Mouse (Mus musculus) intestine, postnatal 0 days (tissue): Measurements from ENCODE around the gene Naaa. TPM values are rescaled to one million over a fixed set of nuclear protein-coding genes. Genes with fewer than 3 reads are reported as not detected.
A peak's percentile ranks its signal among the peaks of the same experiment; 100 is the strongest.

Experiments used
- ATAC-seq: fragments of 200-750 bp; cut with Nextera tagmentation; 2 replicates; pipeline ENCODE4 v1.8.0; 2017; ENCODE audit warnings: mild to moderate bottlenecking, moderate TSS enrichment, moderate library complexity
- H3K27ac ChIP-seq: fragments of 300-500 bp; sonication (generic); 2 replicates; pipeline ENCODE4 v1.5.1; 2014; ENCODE audit warnings: mild to moderate bottlenecking, low read depth, low read length, moderate library complexity
- H3K27me3 ChIP-seq: fragments of 300-500 bp; sonication (generic); replicated peaks from 2 replicates; pipeline ENCODE4 v1.6.1; 2014; ENCODE audit warnings: low read length, mixed read lengths; ENCODE audit not compliant: control insufficient read depth, insufficient read depth
- H3K36me3 ChIP-seq: fragments of 300-500 bp; sonication (generic); 2 replicates; pipeline ENCODE4 v1.6.1; 2014; ENCODE audit warnings: mild to moderate bottlenecking, moderate library complexity; ENCODE audit not compliant: control insufficient read depth, insufficient read depth
- H3K4me1 ChIP-seq: fragments of 300-500 bp; sonication (generic); replicated peaks from 2 replicates; pipeline ENCODE4 v1.6.1; 2014; ENCODE audit warnings: antibody characterized with exemption, low read length, mixed read lengths; ENCODE audit not compliant: control insufficient read depth, insufficient read depth
- H3K4me2 ChIP-seq: fragments of 300-500 bp; sonication (generic); replicated peaks from 2 replicates; pipeline ENCODE4 v1.6.1; 2014; ENCODE audit warnings: low read depth, mild to moderate bottlenecking, moderate library complexity
- H3K4me3 ChIP-seq: fragments of 300-500 bp; sonication (generic); 2 replicates; pipeline ENCODE4 v1.5.1; 2014; ENCODE audit warnings: low read depth, low read length
- H3K9ac ChIP-seq: fragments of 300-500 bp; sonication (generic); 2 replicates; pipeline ENCODE4 v1.6.1; 2014; ENCODE audit warnings: mild to moderate bottlenecking, low read depth, low read length
- H3K9me3 ChIP-seq: fragments of 300-500 bp; sonication (generic); 2 replicates; pipeline ENCODE4 v1.6.1; 2016; ENCODE audit warnings: mixed run types; ENCODE audit not compliant: control insufficient read depth
- CTCF ChIP-seq: sonication (generic); IDR thresholded peaks from 2 replicates; pipeline ENCODE4 v1.5.1; 2016; ENCODE audit warnings: low read depth, mild to moderate bottlenecking, control low read depth, antibody characterized with exemption, moderate library complexity
- WGBS: fragments of 180-500 bp; shearing (Covaris S2); extraction: QIAGEN DNeasy Blood & Tissue Kit; methylation state at CpG from one replicate; pipeline ENCODE4 v1.1.7; 2014; 5-methylcytosine and 5-hydroxymethylcytosine counted together
- polyA plus RNA-seq: library from polyadenylated mRNA; unstranded; fragments of >200 nt; fragmentation: Nextera tagmentation; extraction: Ambion mirVana; gene quantifications from 2 replicates; pipeline ENCODE4 v1.2.1, GENCODE M21; 2015

The Naaa gene
- polyA plus RNA-seq, 1 experiment from 2014 or later = 19.8 TPM

DNA sequence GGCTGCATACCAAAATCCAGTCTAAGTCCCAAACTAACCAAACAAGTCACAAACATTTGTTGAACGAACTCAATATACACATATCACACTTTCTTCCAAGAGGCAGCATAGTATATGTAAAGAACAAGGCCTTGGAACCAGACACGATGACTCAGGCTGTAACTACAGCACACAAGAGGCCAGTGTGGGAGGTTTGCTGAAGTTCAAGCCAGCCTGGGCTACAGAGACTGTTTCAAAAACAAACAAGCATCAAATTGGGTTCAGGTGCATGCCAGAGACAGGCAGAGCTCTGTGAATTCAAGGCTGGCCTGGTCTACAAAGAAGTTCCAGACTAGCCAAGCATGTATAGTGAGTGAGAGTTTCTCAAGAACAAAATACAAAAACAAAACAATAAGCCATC is 16.6 kb upstream of the Naaa start:
- Histone ChIP-seq H3K4me3 (no peak overlapping the region), H3K4me2 (no peak overlapping the region), H3K4me1 (no peaks in the 10 kb centered on the region; the same call in 1 of the 2 replicates), H3K9ac (no peak overlapping the region), H3K27me3 (no peaks in the 10 kb centered on the region), H3K36me3 (peaks cover 56% of the 10 kb centered on the region), H3K27ac (peak overlapping the region; percentile 36), H3K9me3 (no peaks in the 10 kb centered on the region)
- no peak for TF ChIP-seq CTCF
- WGBS = 77% methylated on average over 2 of the region's 2 CpGs
- no peak for ATAC-seq

DNA sequence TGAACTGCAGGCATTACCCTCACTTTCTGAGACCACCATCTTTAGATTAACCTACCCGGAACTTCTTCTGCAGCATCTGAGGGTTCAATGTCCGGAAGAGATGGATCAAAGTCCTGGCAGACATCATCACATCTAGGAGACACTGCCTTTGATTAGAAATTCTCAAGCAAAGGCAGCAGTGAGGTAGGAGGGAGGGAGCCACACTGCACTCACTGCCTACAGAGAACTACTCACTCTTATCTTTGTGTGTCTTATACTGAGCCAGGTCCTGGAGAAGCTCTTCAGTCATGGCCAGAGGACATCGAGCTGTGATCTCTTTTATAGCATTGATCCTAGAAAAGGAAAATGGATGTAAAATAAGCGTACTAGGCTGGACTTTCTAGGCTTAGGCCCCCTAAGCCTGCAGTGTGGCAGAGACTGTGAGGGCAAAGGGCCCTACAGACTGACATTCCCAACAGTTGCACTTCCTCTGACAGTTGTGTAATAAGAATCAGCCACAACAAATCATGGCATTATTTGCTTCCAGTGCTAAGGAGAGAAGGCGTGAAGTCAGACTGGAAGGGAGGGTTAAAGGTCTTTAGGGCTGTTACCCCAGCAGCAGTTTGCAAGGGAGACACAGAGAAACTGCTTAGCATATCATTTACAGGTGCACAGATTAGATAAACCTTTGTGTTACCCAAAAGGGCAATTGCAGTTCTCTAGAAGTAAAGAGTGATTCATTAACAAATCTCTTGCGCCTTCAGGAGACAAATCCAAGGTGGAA is 13.9 kb upstream of the Naaa start:
- peak overlapping the region; percentile 17; the same call in 1 of the 2 replicates for H3K9ac ChIP-seq
- ATAC-seq = peak; percentile 94
- no peaks in the 10 kb centered on the region for H3K27me3 ChIP-seq
- no peaks in the 10 kb centered on the region; the same call in 1 of the 2 replicates for H3K4me1 ChIP-seq
- peaks cover 61% of the 10 kb centered on the region for H3K36me3 ChIP-seq
- H3K27ac ChIP-seq = peak overlapping the region; percentile 81
- H3K4me3 ChIP-seq = no peak overlapping the region
- WGBS = 41% methylated on average over 6 of the region's 6 CpGs
- TF ChIP-seq CTCF = no peak
- H3K4me2 ChIP-seq = peak overlapping the region; percentile 37
- H3K9me3 ChIP-seq = no peaks in the 10 kb centered on the region

DNA sequence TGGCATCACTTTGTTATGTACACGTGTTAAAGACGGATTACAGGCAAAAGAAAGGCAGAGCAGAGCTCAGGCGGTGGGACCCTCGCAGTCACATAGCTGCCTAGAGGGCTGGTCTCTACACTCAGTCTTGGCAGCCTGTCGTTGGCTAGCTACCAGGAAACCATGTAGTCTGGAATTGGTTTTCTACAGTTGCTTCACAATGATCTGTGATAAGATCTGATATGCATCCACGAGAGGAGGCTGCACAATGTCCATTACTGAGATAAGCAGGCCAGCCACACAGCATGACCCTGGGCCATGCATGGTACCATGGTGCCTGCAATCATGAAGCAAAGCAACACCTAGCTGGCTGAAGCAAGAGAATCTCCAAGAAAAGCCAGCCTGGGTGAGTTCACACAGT is 9.9 kb upstream of the Naaa start:
- Histone ChIP-seq H3K4me1 (0 out of 2 replicates have a peak, but pooled peaks cover 4% of the 10 kb centered on the region), H3K27me3 (no peaks in the 10 kb centered on the region), H3K27ac (no peak overlapping the region; the same call in 1 of the 2 replicates), H3K36me3 (peaks cover 57% of the 10 kb centered on the region), H3K9ac (no peak overlapping the region), H3K9me3 (no peaks in the 10 kb centered on the region), H3K4me2 (no peak overlapping the region), H3K4me3 (no peak overlapping the region)
- 76% methylated on average over 6 of the region's 6 CpGs for WGBS
- no peak for TF ChIP-seq CTCF
- ATAC-seq = no peak

DNA sequence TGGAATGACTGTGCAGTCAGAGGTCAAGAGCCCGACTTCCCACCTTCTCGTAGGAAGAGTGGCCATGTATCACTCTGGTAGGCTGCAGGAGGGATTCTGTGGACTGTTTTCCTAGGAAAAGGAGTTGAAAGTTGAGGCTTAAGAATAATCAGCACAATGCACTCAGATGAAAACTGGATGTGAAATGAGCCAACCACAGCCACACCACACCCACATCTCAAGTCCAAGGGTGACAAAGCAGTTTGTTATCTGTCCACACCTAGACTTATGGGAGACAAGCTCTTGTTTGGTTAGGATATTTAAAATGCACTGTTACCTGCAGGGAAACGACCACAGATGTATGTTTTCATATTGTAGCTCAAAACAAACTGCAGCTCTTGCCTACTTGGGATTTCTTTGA is 5.1 kb upstream of the Naaa start:
- peak; percentile 65; the same call in 1 of the 2 replicates for ATAC-seq
- Histone ChIP-seq H3K4me1 (0 out of 2 replicates have a peak, but pooled peaks cover 9% of the 10 kb centered on the region), H3K9ac (no peak overlapping the region), H3K4me2 (peak overlapping the region; percentile 46), H3K4me3 (no peak overlapping the region), H3K36me3 (peaks cover 28% of the 10 kb centered on the region; the same call in 1 of the 2 replicates), H3K27ac (peak overlapping the region; percentile 61; the same call in 1 of the 2 replicates), H3K27me3 (no peaks in the 10 kb centered on the region), H3K9me3 (no peaks in the 10 kb centered on the region)
- TF ChIP-seq CTCF = no peak
- WGBS = 27% methylated on average over 3 of the region's 3 CpGs

DNA sequence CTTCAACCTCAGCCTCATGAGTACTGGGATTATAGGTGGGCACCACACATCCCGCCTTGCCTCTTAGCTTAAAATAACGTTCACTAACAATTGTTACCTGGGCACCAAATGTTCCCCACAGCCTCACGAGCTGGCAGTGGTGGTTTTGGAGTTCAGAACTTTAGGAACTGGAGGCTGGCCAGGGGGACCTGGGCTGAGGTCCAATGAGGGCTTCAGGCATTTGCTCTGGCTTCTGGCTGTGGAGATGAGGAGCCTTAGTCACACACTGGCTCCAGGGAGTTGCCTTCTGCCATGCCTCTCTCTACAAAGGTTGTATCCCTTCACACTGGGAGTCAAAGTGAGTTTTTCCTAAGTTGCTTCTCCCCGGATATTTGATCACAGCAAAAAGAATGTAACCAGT is 4.6 kb upstream of the Naaa start:
- WGBS = 67% methylated on average over 4 of the region's 4 CpGs
- ATAC-seq = no peak
- Histone ChIP-seq H3K4me3 (no peak overlapping the region), H3K9ac (no peak overlapping the region), H3K27ac (peak overlapping the region; percentile 61; the same call in 1 of the 2 replicates), H3K27me3 (no peaks in the 10 kb centered on the region), H3K9me3 (no peaks in the 10 kb centered on the region), H3K36me3 (peaks cover 23% of the 10 kb centered on the region; the same call in 1 of the 2 replicates), H3K4me2 (no peak overlapping the region), H3K4me1 (0 out of 2 replicates have a peak, but pooled peaks cover 9% of the 10 kb centered on the region)
- TF ChIP-seq CTCF = no peak

DNA sequence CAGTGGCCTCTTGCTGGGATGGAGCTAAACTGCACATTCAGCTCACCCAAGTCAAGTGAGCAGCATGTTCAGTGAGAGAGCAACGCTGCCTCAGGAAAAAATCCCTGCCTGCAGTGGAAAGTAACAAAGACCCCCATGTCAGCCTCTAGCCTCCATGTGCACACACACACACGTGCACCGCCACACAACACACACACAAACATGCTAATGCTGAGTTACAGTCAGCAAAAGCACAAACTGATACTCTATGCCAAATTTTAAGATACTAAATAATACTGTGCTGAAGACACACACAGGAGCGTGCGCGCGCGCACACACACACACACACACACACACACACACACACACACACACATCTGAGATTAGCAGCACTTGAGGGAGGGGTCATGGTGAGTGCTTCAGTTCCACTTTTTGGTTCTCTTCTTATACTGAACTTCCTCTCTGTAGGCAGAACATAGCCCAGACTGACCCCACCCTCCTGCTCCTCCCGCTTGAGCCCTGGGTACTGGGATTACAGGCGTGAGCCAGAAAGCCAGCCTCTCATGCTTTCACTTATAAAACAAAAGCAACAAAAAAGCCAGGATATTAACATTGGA is 1.1 kb upstream of the Naaa start:
- ATAC-seq = no peak
- TF ChIP-seq CTCF = no peak
- H3K9ac ChIP-seq = no peak overlapping the region
- H3K4me2 ChIP-seq = no peak overlapping the region
- WGBS = 78% methylated on average over 10 of the region's 10 CpGs
- H3K4me1 ChIP-seq = 0 out of 2 replicates have a peak, but pooled peaks cover 15% of the 10 kb centered on the region
- no peaks in the 10 kb centered on the region for H3K27me3 ChIP-seq
- H3K9me3 ChIP-seq = no peaks in the 10 kb centered on the region
- no peak overlapping the region for H3K4me3 ChIP-seq
- no peak overlapping the region for H3K27ac ChIP-seq
- H3K36me3 ChIP-seq = no peaks in the 10 kb centered on the region
